Mouse (Mus musculus) erythroblast, embryonic 14.5 days (primary cell): Measurements from ENCODE around the gene Pdap1.

Experiments
- GATA1 ChIP-seq: IDR thresholded peaks from 2 replicates; pipeline ENCODE4 v1.6.1; 2012; ENCODE audit warnings: low read length, inconsistent platforms, mixed read lengths
- TAL1 ChIP-seq: IDR thresholded peaks from 3 replicates; pipeline ENCODE4 v1.6.1; 2012; ENCODE audit warnings: low read length, inconsistent platforms, mixed read lengths

DNA sequence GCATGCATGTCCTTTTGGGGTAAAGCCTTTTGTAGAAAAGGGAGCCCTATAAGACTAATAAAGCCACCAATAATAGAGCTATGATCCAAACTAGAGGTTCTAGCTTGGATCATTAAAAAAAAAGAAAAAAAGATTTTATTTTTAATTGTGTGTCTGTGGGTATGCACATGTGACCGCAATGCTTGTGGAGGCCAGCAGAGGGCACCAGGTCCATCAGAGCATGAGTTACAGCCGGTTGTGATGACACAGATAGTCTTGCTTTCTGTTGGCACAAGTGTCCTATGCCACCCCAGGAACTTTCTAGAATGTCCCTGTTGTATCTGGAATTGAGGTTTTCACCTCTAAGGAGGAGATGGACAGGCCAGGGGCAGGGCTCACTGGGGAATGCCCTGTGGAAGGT, 20.7 kb downstream of the Pdap1 start:
- TF ChIP-seq TAL1 (no peak), GATA1 (no peak)
